Mouse (Mus musculus) left cerebral cortex, adult 6 months (tissue): ENCODE data around the gene Catsper3. TPM values are rescaled to one million over a fixed set of nuclear protein-coding genes. Genes with fewer than 3 reads are reported as not detected.

Source experiments
- long read RNA-seq, 2 experiments: library from polyadenylated mRNA; unstranded; transcript quantifications; one replicate each; pipeline ENCODE4 v2.0.0; 2019 to 2020
- polyA plus RNA-seq: library from polyadenylated mRNA; unstranded; fragments of <200 nt; fragmentation: Nextera tagmentation; gene quantifications from 2 replicates; pipeline ENCODE4 v1.2.3, GENCODE M21; 2021

The Catsper3 gene
- polyA plus RNA-seq = 0.28 TPM in 1 of 2 replicates, not detected in the other
- long read RNA-seq, experiment 1 = 0 reads
- long read RNA-seq, experiment 2 = 0 reads

DNA sequence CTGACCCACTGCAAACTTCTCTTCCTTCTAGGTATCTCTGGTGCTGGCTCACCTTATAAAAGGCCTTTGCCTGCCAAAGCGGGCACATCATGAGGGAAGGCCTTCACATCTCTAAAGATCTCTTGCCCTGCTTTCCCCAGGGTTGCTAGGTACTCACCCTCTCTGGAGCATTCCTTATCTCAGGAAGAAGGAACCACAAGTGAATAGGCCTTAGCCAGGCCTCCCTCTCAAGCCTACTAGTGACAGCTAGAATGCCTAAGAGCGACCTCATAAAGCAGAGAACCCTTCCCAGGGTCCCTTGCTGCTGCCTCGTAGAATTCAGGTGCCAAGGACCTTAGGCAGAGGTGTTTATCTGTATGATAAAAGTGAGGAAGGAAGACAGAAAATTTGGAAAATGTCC lies at the start of gene Catsper3:
Gene Catsper3, plus strand, starts transcription at position 301 of the 400 bp plus-strand sequence.

DNA sequence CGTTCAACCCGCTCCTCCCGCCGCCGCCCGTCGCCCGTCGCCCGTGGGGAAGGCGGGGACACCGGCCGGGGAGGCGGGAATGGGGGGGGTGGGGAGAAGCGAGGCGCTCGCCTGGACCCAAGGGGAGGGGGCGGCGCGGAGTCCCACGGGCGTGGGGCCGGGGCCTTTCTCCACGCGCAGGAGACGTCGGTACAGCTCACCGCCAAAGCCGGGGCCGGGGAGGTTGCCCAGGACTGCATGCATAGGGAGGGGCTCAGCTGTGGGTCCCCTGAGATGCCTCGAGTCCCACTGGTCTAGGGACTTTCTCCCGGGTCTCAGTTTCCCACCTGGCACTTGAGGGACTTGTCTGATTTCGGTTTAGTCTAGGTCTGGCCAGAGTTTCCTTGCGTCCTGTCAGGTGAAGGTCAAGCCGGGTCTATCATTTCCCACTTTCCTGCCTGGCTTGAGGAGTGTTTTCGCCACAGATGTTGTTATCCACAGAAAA lies 51.8 kb downstream of the Catsper3 start, which contains the start of gene Pitx1:
Gene Pitx1, minus strand, starts transcription at position 51 of the 484 bp plus-strand sequence.

Other genes starting within 250 kb of the Catsper3 start
- 33.6 and 41.6 TPM in 2 replicates for gene Ddx41, start 247.9 kb upstream of the Catsper3 start, polyA plus RNA-seq
- 3.7 and 5.0 TPM in 2 replicates for gene Fam193b, start 213.4 kb upstream of the Catsper3 start, polyA plus RNA-seq
- gene Tmed9, start 210.8 kb upstream of the Catsper3 start, polyA plus RNA-seq = 32.4 and 100.0 TPM in 2 replicates
- gene B4galt7, start 184.7 kb upstream of the Catsper3 start, polyA plus RNA-seq = 19.0 and 21.5 TPM in 2 replicates
- gene Caml, start 161.6 kb upstream of the Catsper3 start, polyA plus RNA-seq = 45.3 and 52.5 TPM in 2 replicates
- gene Ddx46, start 149.5 kb upstream of the Catsper3 start, polyA plus RNA-seq = 10.5 and 14.8 TPM in 2 replicates
- 32.2 and 48.7 TPM in 2 replicates for gene B230219D22Rik, start 91.4 kb upstream of the Catsper3 start, polyA plus RNA-seq
- gene Txndc15, start 69.9 kb upstream of the Catsper3 start, polyA plus RNA-seq = 188 and 198 TPM in 2 replicates
- 56.4 and 82.2 TPM in 2 replicates for gene Pcbd2, start 57.2 kb upstream of the Catsper3 start, polyA plus RNA-seq
- gene Pitx1, start 51.6 kb downstream of the Catsper3 start, polyA plus RNA-seq = not detected in 2 replicates